Mouse (Mus musculus): ENCODE data around the gene Wdr70. TPM values are rescaled to one million over a fixed set of nuclear protein-coding genes. Genes with fewer than 3 reads are reported as not detected.

The Wdr70 gene
- polyA plus RNA-seq, 1 experiment from 2014 or later, result 29.1 TPM

GRCm38 (mm10) chr15:7877560-7878467 lies 221.2 kb downstream of the Wdr70 start:
- no peaks in the 10 kb centered on the region for H3K4me1 ChIP-seq (ENCODE audit: insufficient read depth, low read depth, low read length)
- peak; percentile 83 for TF ChIP-seq EP300 (IDR thresholded peaks at IDR 0.05)
- no peak for TF ChIP-seq CTCF (IDR thresholded peaks at IDR 0.05)
- H3K4me2 ChIP-seq (replicated peaks; ENCODE audit: low read depth, low read length), result no peak overlapping the region
- no peak overlapping the region for H3K27ac ChIP-seq (ENCODE audit: low read length)
- DNase-seq (ENCODE audit: low spot score) (peak; percentile 64), ATAC-seq (peak; percentile 91)
- H3K36me3 ChIP-seq (ENCODE audit: insufficient read depth, low read length), result no peaks in the 10 kb centered on the region
- H3K9me3 ChIP-seq (ENCODE audit: low read length), result no peaks in the 10 kb centered on the region
- no peak overlapping the region for H3K9ac ChIP-seq (replicated peaks; ENCODE audit: low read depth)
- no peaks in the 10 kb centered on the region for H3K27me3 ChIP-seq (replicated peaks; ENCODE audit: insufficient read depth, low read length)
- WGBS, result 48% methylated on average over 22 of the region's 22 CpGs
- H3K4me3 ChIP-seq (ENCODE audit: low read depth, low read length), result no peak overlapping the region

GRCm38 (mm10) chr15:7875879-7876278 lies 223.1 kb downstream of the Wdr70 start:
- Histone ChIP-seq H3K36me3 (ENCODE audit: insufficient read depth, low read length) (no peaks in the 10 kb centered on the region), H3K4me1 (ENCODE audit: insufficient read depth, low read depth, low read length) (no peaks in the 10 kb centered on the region), H3K4me3 (ENCODE audit: low read depth, low read length) (no peak overlapping the region), H3K9me3 (ENCODE audit: low read length) (no peaks in the 10 kb centered on the region), H3K27me3 (replicated peaks; ENCODE audit: insufficient read depth, low read length) (no peaks in the 10 kb centered on the region), H3K4me2 (replicated peaks; ENCODE audit: low read depth, low read length) (no peak overlapping the region), H3K27ac (ENCODE audit: low read length) (no peak overlapping the region), H3K9ac (replicated peaks; ENCODE audit: low read depth) (no peak overlapping the region)
- DNase-seq (ENCODE audit: low spot score), result no peak
- WGBS, result 60% methylated on average over 6 of the region's 6 CpGs
- TF ChIP-seq CTCF (IDR thresholded peaks at IDR 0.05) (no peak), EP300 (IDR thresholded peaks at IDR 0.05) (no peak)
- no peak for ATAC-seq

- Histone ChIP-seq H3K27me3 (replicated peaks; ENCODE audit: insufficient read depth, low read length) (no peaks in the 10 kb centered on the region), H3K36me3 (ENCODE audit: insufficient read depth, low read length) (no peaks in the 10 kb centered on the region), H3K9me3 (ENCODE audit: low read length) (no peaks in the 10 kb centered on the region), H3K4me3 (ENCODE audit: low read depth, low read length) (no peak overlapping the region), H3K27ac (ENCODE audit: low read length) (no peak overlapping the region), H3K4me2 (replicated peaks; ENCODE audit: low read depth, low read length) (no peak overlapping the region), H3K9ac (replicated peaks; ENCODE audit: low read depth) (no peak overlapping the region), H3K4me1 (ENCODE audit: insufficient read depth, low read depth, low read length) (no peaks in the 10 kb centered on the region)
- TF ChIP-seq CTCF (IDR thresholded peaks at IDR 0.05), result no peak
- no peak for TF ChIP-seq EP300 (IDR thresholded peaks at IDR 0.05)
- 62% methylated on average over 5 of the region's 5 CpGs for WGBS
- ATAC-seq (no peak), DNase-seq (ENCODE audit: low spot score) (no peak)
Observed at GRCm38 (mm10) chr15:7872473-7872872, 226.5 kb downstream of the Wdr70 start.

GRCm38 (mm10) chr15:7865305-7865704 lies 233.7 kb downstream of the Wdr70 start:
- Histone ChIP-seq H3K36me3 (ENCODE audit: insufficient read depth, low read length) (no peaks in the 10 kb centered on the region), H3K4me2 (replicated peaks; ENCODE audit: low read depth, low read length) (no peak overlapping the region), H3K9me3 (ENCODE audit: low read length) (no peaks in the 10 kb centered on the region), H3K4me3 (ENCODE audit: low read depth, low read length) (no peak overlapping the region), H3K4me1 (ENCODE audit: insufficient read depth, low read depth, low read length) (no peaks in the 10 kb centered on the region), H3K9ac (replicated peaks; ENCODE audit: low read depth) (no peak overlapping the region), H3K27ac (ENCODE audit: low read length) (no peak overlapping the region), H3K27me3 (replicated peaks; ENCODE audit: insufficient read depth, low read length) (no peaks in the 10 kb centered on the region)
- no peak for DNase-seq (ENCODE audit: low spot score)
- TF ChIP-seq EP300 (IDR thresholded peaks at IDR 0.05) (no peak), CTCF (IDR thresholded peaks at IDR 0.05) (no peak)
- WGBS, result 75% methylated on average over 3 of the region's 3 CpGs
- no peak for ATAC-seq

GRCm38 (mm10) chr15:7863328-7863727 lies 235.7 kb downstream of the Wdr70 start:
- no peak overlapping the region for H3K27ac ChIP-seq (ENCODE audit: low read length)
- no peaks in the 10 kb centered on the region for H3K36me3 ChIP-seq (ENCODE audit: insufficient read depth, low read length)
- TF ChIP-seq CTCF (IDR thresholded peaks at IDR 0.05) (no peak), EP300 (IDR thresholded peaks at IDR 0.05) (no peak)
- H3K9ac ChIP-seq (replicated peaks; ENCODE audit: low read depth), result no peak overlapping the region
- H3K4me1 ChIP-seq (ENCODE audit: insufficient read depth, low read depth, low read length), result no peaks in the 10 kb centered on the region
- DNase-seq (ENCODE audit: low spot score) (no peak), ATAC-seq (no peak)
- H3K4me3 ChIP-seq (ENCODE audit: low read depth, low read length), result no peak overlapping the region
- no peaks in the 10 kb centered on the region for H3K27me3 ChIP-seq (replicated peaks; ENCODE audit: insufficient read depth, low read length)
- no peaks in the 10 kb centered on the region for H3K9me3 ChIP-seq (ENCODE audit: low read length)
- WGBS, result 70% methylated on average over 5 of the region's 5 CpGs
- no peak overlapping the region for H3K4me2 ChIP-seq (replicated peaks; ENCODE audit: low read depth, low read length)

- 86% methylated on average over 5 of the region's 5 CpGs for WGBS
- no peak overlapping the region for H3K4me2 ChIP-seq (replicated peaks; ENCODE audit: low read depth, low read length)
- DNase-seq (ENCODE audit: low spot score) (no peak), ATAC-seq (no peak)
- TF ChIP-seq CTCF (IDR thresholded peaks at IDR 0.05), result no peak
- no peak for TF ChIP-seq EP300 (IDR thresholded peaks at IDR 0.05)
- H3K27me3 ChIP-seq (replicated peaks; ENCODE audit: insufficient read depth, low read length), result no peaks in the 10 kb centered on the region
- H3K4me1 ChIP-seq (ENCODE audit: insufficient read depth, low read depth, low read length), result no peaks in the 10 kb centered on the region
- no peaks in the 10 kb centered on the region for H3K9me3 ChIP-seq (ENCODE audit: low read length)
- no peak overlapping the region for H3K9ac ChIP-seq (replicated peaks; ENCODE audit: low read depth)
- H3K27ac ChIP-seq (ENCODE audit: low read length), result no peak overlapping the region
- no peak overlapping the region for H3K4me3 ChIP-seq (ENCODE audit: low read depth, low read length)
- H3K36me3 ChIP-seq (ENCODE audit: insufficient read depth, low read length), result no peaks in the 10 kb centered on the region
Observed at GRCm38 (mm10) chr15:7862890-7863289, 236.1 kb downstream of the Wdr70 start.
